Mouse (Mus musculus) embryonic fibroblast, embryonic 13.5 days (primary cell): ENCODE data around the gene 4930402F06Rik. TPM values are rescaled to one million over a fixed set of nuclear protein-coding genes. Genes with fewer than 3 reads are reported as not detected.

ENCODE experiments used
- H3K27ac ChIP-seq: 2 replicates; pipeline ENCODE4 v1.5.1; 2012; ENCODE audit warnings: low read length, control low read depth, inconsistent platforms; ENCODE audit not compliant: insufficient read depth
- H3K4me1 ChIP-seq: 2 replicates; pipeline ENCODE4 v1.6.1; 2011; ENCODE audit warnings: low read length; ENCODE audit not compliant: control insufficient read depth, insufficient read depth
- H3K4me3 ChIP-seq: 2 replicates; pipeline ENCODE4 v1.5.1; 2011; ENCODE audit warnings: mild to moderate bottlenecking, control low read depth, low read length; ENCODE audit not compliant: insufficient read depth
- CTCF ChIP-seq: IDR thresholded peaks from 2 replicates; pipeline ENCODE4 v1.5.1; 2011; ENCODE audit warnings: mild to moderate bottlenecking, control low read depth, low read length, moderate library complexity, borderline replicate concordance; ENCODE audit not compliant: insufficient read depth
- POLR2A ChIP-seq: IDR thresholded peaks from 2 replicates; pipeline ENCODE4 v1.6.1; 2011; ENCODE audit warnings: low read depth, mild to moderate bottlenecking, control low read depth, low read length, moderate library complexity
- polyA plus RNA-seq: library from polyadenylated mRNA; stranded (reverse); fragments of >200 nt; gene quantifications from 2 replicates; pipeline ENCODE4 v1.2.4, GENCODE M21; 2011; ENCODE audit warnings: low read depth; ENCODE audit not compliant: missing spikeins, insufficient read length

The 4930402F06Rik gene
- polyA plus RNA-seq, 1 experiment, result not detected

- Histone ChIP-seq H3K4me3 (no peak overlapping the region), H3K27ac (no peak overlapping the region), H3K4me1 (no peaks in the 10 kb centered on the region)
- no peak for TF ChIP-seq CTCF
- TF ChIP-seq POLR2A, result no peak
These were observed 22.7 kb upstream of the 4930402F06Rik start for GRCm38 (mm10) chr2:35419671-35420070.

GRCm38 (mm10) chr2:35419243-35419642, 22.3 kb upstream of the 4930402F06Rik start:
- Histone ChIP-seq H3K4me3 (no peak overlapping the region), H3K27ac (no peak overlapping the region), H3K4me1 (no peaks in the 10 kb centered on the region)
- TF ChIP-seq CTCF (no peak), POLR2A (no peak)

GRCm38 (mm10) chr2:35417231-35417630, 20.3 kb upstream of the 4930402F06Rik start:
- Histone ChIP-seq H3K4me3 (no peak overlapping the region), H3K4me1 (no peaks in the 10 kb centered on the region), H3K27ac (no peak overlapping the region)
- no peak for TF ChIP-seq CTCF
- TF ChIP-seq POLR2A, result no peak

- H3K4me3 ChIP-seq, result no peak overlapping the region
- no peaks in the 10 kb centered on the region for H3K4me1 ChIP-seq
- no peak overlapping the region for H3K27ac ChIP-seq
- no peak for TF ChIP-seq POLR2A
- TF ChIP-seq CTCF, result no peak
These were observed 19.5 kb upstream of the 4930402F06Rik start for GRCm38 (mm10) chr2:35416473-35416872.

- Histone ChIP-seq H3K4me1 (no peaks in the 10 kb centered on the region), H3K27ac (no peak overlapping the region), H3K4me3 (no peak overlapping the region)
- TF ChIP-seq POLR2A, result no peak
- TF ChIP-seq CTCF, result no peak
These were observed 15.8 kb upstream of the 4930402F06Rik start for GRCm38 (mm10) chr2:35412810-35413209.

GRCm38 (mm10) chr2:35412246-35412645, 15.3 kb upstream of the 4930402F06Rik start:
- Histone ChIP-seq H3K4me3 (no peak overlapping the region), H3K4me1 (no peaks in the 10 kb centered on the region), H3K27ac (no peak overlapping the region)
- TF ChIP-seq POLR2A (no peak), CTCF (no peak)

GRCm38 (mm10) chr2:35411640-35412190, 14.7 kb upstream of the 4930402F06Rik start:
- H3K4me3 ChIP-seq, result no peak overlapping the region
- TF ChIP-seq POLR2A, result no peak
- TF ChIP-seq CTCF, result no peak
- H3K4me1 ChIP-seq, result no peaks in the 10 kb centered on the region
- no peak overlapping the region for H3K27ac ChIP-seq

- H3K4me3 ChIP-seq, result no peak overlapping the region
- TF ChIP-seq CTCF, result no peak
- no peak for TF ChIP-seq POLR2A
- no peaks in the 10 kb centered on the region for H3K4me1 ChIP-seq
- no peak overlapping the region for H3K27ac ChIP-seq
These were observed 12.5 kb upstream of the 4930402F06Rik start for GRCm38 (mm10) chr2:35409466-35409865.

GRCm38 (mm10) chr2:35408409-35409110, 11.6 kb upstream of the 4930402F06Rik start:
- H3K27ac ChIP-seq, result no peak overlapping the region
- TF ChIP-seq CTCF, result no peak
- TF ChIP-seq POLR2A, result no peak
- no peak overlapping the region for H3K4me3 ChIP-seq
- H3K4me1 ChIP-seq, result no peaks in the 10 kb centered on the region

GRCm38 (mm10) chr2:35407878-35408277, 10.9 kb upstream of the 4930402F06Rik start:
- no peak for TF ChIP-seq CTCF
- no peak for TF ChIP-seq POLR2A
- H3K4me3 ChIP-seq, result no peak overlapping the region
- no peaks in the 10 kb centered on the region for H3K4me1 ChIP-seq
- no peak overlapping the region for H3K27ac ChIP-seq
